22 mouse cellular contexts compared by ENCODE assay signal in the genomic region with DNA sequence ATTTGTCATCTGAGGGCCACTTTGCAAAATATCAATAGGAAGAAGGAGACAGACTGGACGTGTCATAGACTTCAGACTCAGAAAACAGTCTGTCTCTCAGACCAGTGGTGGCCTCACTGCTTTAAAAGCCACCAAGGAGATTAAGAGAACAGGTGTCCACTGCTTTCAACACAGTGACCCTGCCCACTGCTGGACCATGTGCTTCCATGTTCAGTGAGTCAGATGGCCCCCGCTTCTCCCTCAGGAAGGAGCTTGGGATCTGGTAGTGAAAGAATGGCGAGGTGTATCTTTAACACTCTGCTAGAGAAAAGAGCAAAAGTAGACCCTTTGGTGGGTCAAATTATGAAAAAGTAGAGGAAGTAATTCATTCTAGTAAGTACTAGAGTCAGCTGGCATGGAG. TPM values are rescaled to one million over a fixed set of nuclear protein-coding genes. Genes with fewer than 3 reads are reported as not detected.
"Had no signal": no experiment of that assay in that cellular context is flagged by ENCODE, and none has a peak within 500 bp of the region (broad histone marks: within the 10 kb centered on the region; RNA-seq: fewer than 3 reads in every experiment).

No protein-coding gene starts in this region.

- DNase-seq: cerebellum, adult 8-10 months; cerebellum, adult 9-10 months; cerebellum, adult 9-11 months; cerebellum, postnatal 10 days; cerebellum, postnatal 14 days; cerebellum, postnatal 25 days; cerebellum, postnatal 36 days; embryo, embryonic 11 days; forebrain, postnatal 0 days; gastrocnemius, adult 2 months; gastrocnemius, postnatal 10 days; gastrocnemius, postnatal 14 days; gastrocnemius, postnatal 25 days; gastrocnemius, postnatal 36 days; heart, adult 18-20 months; heart, adult 2 months had no signal

RNA-seq across cellular contexts. Expression of gene Pmp22, which starts 18.5 kb away (rescaled TPM):
- total RNA-seq: common myeloid progenitor, adult 5-6 weeks; granulocyte monocyte progenitor cell, adult 5-6 weeks had no signal

RNA-seq across cellular contexts. Expression of gene Tekt3, which starts 48.9 kb away (rescaled TPM):
- total RNA-seq: common myeloid progenitor, adult 5-6 weeks; gastrocnemius, adult 18-20 months; gastrocnemius, adult 2 months; gastrocnemius, adult 8-10 months; gastrocnemius, postnatal 10 days; gastrocnemius, postnatal 14 days; gastrocnemius, postnatal 25 days; gastrocnemius, postnatal 36 days; gastrocnemius, postnatal 4 days; granulocyte monocyte progenitor cell, adult 5-6 weeks; heart, adult 18-20 months; heart, adult 2 months; heart, adult 8-10 months had no signal
